ENCODE assay signal across 13 mouse cellular contexts in the genomic region with DNA sequence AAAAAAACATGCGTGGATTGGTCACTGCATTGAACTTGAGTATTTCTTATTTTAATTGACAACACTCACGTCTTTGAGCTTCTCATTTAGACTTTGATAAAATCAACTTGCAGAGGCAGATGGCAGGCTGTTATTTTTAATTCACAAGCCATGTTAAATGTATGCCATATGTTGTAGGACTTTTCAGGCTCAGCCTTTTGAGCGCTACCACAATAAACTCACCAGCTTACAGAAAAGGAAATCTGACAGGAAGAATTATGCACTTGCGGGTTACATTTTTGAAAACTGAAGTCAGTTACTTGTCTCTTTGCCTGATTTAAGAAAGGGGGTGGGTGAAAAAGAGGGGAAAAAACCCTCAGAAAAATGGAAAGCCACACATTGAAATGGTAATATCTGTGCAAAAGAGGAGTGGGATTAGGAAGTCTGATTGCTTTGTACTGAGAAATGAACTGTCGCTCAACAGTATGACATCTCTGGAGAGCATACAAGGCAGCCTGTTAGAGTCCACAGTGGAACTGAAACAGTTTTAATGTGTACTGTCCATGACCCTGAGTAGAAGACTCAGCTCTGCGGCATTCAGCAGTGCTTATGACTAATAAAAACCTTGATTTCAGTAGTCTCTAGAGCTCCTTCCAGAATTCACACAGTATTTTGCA.
DNase-seq lines count a peak whose midpoint lies in the region; ATAC-seq lines count a peak whose summit lies in the region.
"Had no signal": no experiment of that assay in that cellular context is flagged by ENCODE, and none has a peak within 500 bp of the region (broad histone marks: within the 10 kb centered on the region; RNA-seq: fewer than 3 reads in every experiment).

No protein-coding gene starts in this region.

- H3K27ac ChIP-seq in forebrain, embryonic 14.5 days (ENCODE audit: low read depth, low read length), result peak overlapping the region; percentile 53; the same call in 1 of the 2 replicates
- H3K27ac ChIP-seq in forebrain, embryonic 10.5 days, result no peak overlapping the region
- no peak overlapping the region for H3K27ac ChIP-seq in hindbrain, embryonic 10.5 days

- no peaks in the 10 kb centered on the region for H3K9me3 ChIP-seq in forebrain, embryonic 14.5 days (replicated peaks; ENCODE audit: control insufficient read depth, low read length)
- no peaks in the 10 kb centered on the region for H3K9me3 ChIP-seq in forebrain, embryonic 10.5 days
- H3K9me3 ChIP-seq in hindbrain, embryonic 10.5 days, result no peaks in the 10 kb centered on the region
- H3K9me3 ChIP-seq: megakaryocyte, embryonic 14.5 days had no signal

- no peak overlapping the region for H3K4me2 ChIP-seq in forebrain, embryonic 14.5 days (ENCODE audit: low read length)

- H3K27me3 ChIP-seq in forebrain, embryonic 14.5 days (replicated peaks; ENCODE audit: control insufficient read depth, insufficient read depth, low read length), result no peaks in the 10 kb centered on the region
- no peaks in the 10 kb centered on the region for H3K27me3 ChIP-seq in forebrain, embryonic 10.5 days (ENCODE audit: poor library complexity, severe bottlenecking)
- no peaks in the 10 kb centered on the region for H3K27me3 ChIP-seq in hindbrain, embryonic 10.5 days (ENCODE audit: insufficient read depth, poor library complexity, severe bottlenecking)
- H3K27me3 ChIP-seq: megakaryocyte, embryonic 14.5 days had no signal

- DNase-seq in forebrain, embryonic 14.5 days (ENCODE audit: low spot score), result peak; percentile 79
- DNase-seq in forebrain, embryonic 10.5 days (ENCODE audit: extremely low spot score, low spot score), result no peak
- peak; percentile 7 to 22 for DNase-seq in right cerebral cortex, adult 2 months (ENCODE audit: low spot score in 2 of 2)
- DNase-seq in right cerebral cortex, postnatal 4 days, result no peak
- peak; percentile 3 for DNase-seq in layer of hippocampus, adult 8-10 months (ENCODE audit: low spot score in 2 of 2)
- DNase-seq in telencephalon, adult 2 months (ENCODE audit: low read depth, low spot score), result peak; percentile 71
- no peak for DNase-seq in heart, adult 8-10 months (ENCODE audit: low spot score)
- DNase-seq in hindbrain, embryonic 10.5 days (ENCODE audit: low spot score), result no peak
- DNase-seq: cerebellum, adult 2 months; heart, adult 11 months; lung, adult 18-20 months; spleen, adult 18-20 months had no signal

- no peak overlapping the region for H3K4me3 ChIP-seq in forebrain, embryonic 14.5 days (ENCODE audit: low read depth, low read length)
- H3K4me3 ChIP-seq in forebrain, embryonic 10.5 days, result no peak overlapping the region
- no peak overlapping the region for H3K4me3 ChIP-seq in hindbrain, embryonic 10.5 days
- H3K4me3 ChIP-seq: megakaryocyte, embryonic 14.5 days had no signal

- ATAC-seq in forebrain, embryonic 14.5 days, result peak; percentile 84

- H3K36me3 ChIP-seq in forebrain, embryonic 14.5 days (ENCODE audit: control insufficient read depth, insufficient read depth, low read length), result no peaks in the 10 kb centered on the region
- no peaks in the 10 kb centered on the region for H3K36me3 ChIP-seq in forebrain, embryonic 10.5 days (replicated peaks)
- H3K36me3 ChIP-seq in hindbrain, embryonic 10.5 days, result no peaks in the 10 kb centered on the region

- no peaks in the 10 kb centered on the region for H3K4me1 ChIP-seq in forebrain, embryonic 14.5 days (ENCODE audit: control insufficient read depth, insufficient read depth, low read length)
- H3K4me1 ChIP-seq in forebrain, embryonic 10.5 days, result no peaks in the 10 kb centered on the region
- H3K4me1 ChIP-seq in hindbrain, embryonic 10.5 days (replicated peaks), result no peaks in the 10 kb centered on the region
- H3K4me1 ChIP-seq: megakaryocyte, embryonic 14.5 days had no signal

- no peak overlapping the region for H3K9ac ChIP-seq in forebrain, embryonic 14.5 days (ENCODE audit: low read length)

- 54% methylated on average over 6 of the region's 6 CpGs for WGBS in forebrain, embryonic 14.5 days
- WGBS in forebrain, embryonic 10.5 days, result 86% methylated on average over 6 of the region's 6 CpGs
- WGBS in hindbrain, embryonic 10.5 days, result 86% methylated on average over 6 of the region's 6 CpGs

Comparison
In these comparisons a context has a peak if more than half of its experiments do, and no peak if none do; other contexts are left out.
1. DNase-seq: peak in forebrain, embryonic 14.5 days (single experiment), right cerebral cortex, adult 2 months (2 of 2), layer of hippocampus, adult 8-10 months (2 of 2) and telencephalon, adult 2 months (single experiment); none in forebrain, embryonic 10.5 days (single experiment), right cerebral cortex, postnatal 4 days (single experiment), heart, adult 8-10 months (single experiment) and hindbrain, embryonic 10.5 days (single experiment).